Mouse (Mus musculus) regulatory T cell (primary cell): Measurements from ENCODE around the gene Gsap.
"Not testable (repeated sequence)": the region's sequence is repeated elsewhere in the genome, so short reads cannot be mapped to it uniquely, and the experiment has no call there.

Source experiments
- in situ Hi-C: fragments of 300-600 bp; cut with MboI, MseI; formaldehyde crosslinking; loops from one replicate; pipeline ENCODE4 v1.15.1; 2025; ENCODE audit warnings: high pct_unique_total_duplicates

Gsap gene

GRCm38 (mm10) chr5:21314696-21315095 lies 128.6 kb downstream of the Gsap start:
- in situ Hi-C loops: no loop called here

DNA sequence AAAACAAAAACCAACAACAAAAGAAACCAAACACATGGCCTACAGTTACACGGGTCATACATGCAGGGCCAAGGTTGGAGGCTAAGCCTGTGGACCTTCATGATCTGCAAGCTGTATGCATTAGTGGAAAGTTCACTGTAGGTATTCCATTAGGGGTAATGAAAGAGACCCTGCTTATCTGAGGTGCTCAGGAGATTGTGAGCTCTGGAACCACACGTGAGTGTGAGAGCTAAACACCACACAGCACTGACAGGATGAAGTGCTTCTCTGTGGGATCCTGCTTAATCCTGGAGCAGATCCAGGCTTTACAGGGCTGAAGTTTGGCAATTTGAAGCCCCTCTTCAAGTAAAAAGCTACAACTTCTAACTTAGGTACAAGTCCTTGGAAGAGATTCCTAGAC lies 134.1 kb downstream of the Gsap start:
- in situ Hi-C loops: no loop called here

DNA sequence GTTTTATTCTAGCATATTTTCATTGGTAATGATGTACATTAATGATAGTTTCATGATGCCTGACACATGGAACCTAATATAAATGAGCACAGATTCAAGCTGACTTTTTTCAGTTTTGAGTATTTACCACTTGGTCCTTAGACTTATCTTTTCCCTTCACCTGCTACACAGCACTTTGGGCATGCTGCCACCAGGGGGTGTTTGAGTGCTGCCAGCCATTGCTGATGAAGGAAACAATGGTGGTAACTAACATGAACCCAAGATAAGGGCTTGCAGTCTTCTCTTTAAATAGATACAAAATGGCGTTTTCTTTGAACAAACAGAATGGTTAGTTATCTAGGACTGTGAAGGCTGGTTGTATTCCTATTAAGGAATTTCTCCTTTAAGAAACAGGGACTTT lies 140.4 kb downstream of the Gsap start:
- in situ Hi-C loops: no loop called here

DNA sequence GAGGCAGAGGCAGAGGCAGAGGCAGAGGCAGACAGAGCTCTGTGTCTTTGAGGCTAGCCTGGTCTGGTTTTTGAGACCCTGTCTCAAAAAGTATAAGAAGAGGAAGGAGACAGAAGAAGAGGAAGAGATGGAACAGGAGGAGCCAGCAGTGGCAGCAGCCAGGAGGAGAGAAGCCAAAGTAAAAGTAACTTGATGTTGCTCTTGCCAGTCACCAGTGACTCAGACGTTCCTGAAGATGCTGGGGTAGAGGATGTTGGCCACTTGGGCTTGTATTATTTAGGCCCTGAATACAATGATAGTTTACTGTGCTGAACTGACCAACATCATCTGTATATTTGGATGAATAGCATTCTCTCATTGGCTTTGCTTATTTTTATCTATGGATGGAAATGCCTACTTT lies 142.5 kb downstream of the Gsap start:
- in situ Hi-C loops: no loop called here

- in situ Hi-C loops: loop anchor here (5.0 kb wide), 3 partner anchors 47 to 257 kb away; partner anchors contain the start of genes Ccdc146 and Fam185a
Observed at GRCm38 (mm10) chr5:21329672-21330665, 143.9 kb downstream of the Gsap start.

- in situ Hi-C loops: loop anchor here (5.0 kb wide), 3 partner anchors 46 to 256 kb away; partner anchors contain the start of genes Ccdc146 and Fam185a
Observed at GRCm38 (mm10) chr5:21331656-21332055, 145.6 kb downstream of the Gsap start.

DNA sequence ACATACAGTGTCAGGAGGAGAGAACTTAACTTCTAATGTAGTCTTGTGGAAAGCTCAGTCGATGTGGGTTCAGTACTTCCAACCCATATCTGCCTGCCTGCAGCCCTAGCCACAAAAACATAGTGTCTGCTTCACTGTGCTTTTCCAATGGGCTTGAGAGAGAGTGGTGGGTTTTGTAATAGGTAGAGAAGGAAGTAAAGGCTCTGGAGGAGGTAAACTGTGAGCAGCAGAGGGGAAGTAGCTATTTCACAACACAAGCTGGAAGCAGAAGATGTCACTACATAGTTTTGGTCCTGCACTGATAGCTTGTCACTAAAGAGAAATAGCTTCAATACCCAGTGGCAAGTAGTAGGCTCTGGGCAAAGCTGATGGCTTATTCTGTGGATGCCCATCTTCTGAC lies 146.1 kb downstream of the Gsap start:
- in situ Hi-C loops: loop anchor here (5.0 kb wide), 3 partner anchors 45 to 255 kb away; partner anchors contain the start of genes Ccdc146 and Fam185a

DNA sequence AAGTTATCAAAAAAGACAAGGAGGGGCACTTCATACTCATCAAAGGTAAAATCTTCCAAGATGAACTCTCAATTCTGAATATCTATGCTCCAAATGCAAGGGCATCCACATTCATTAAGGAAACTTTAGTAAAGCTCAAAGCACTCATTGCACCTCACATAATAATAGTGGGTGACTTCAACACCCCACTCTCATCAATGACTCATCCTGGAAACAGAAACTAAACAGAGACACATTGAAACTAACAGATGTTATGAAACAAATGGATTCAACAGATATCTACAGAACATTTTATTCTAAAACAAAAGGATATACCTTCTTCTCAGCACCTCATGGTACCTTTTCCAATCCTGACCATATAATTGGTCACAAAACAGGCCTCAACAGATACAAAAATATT lies 156.2 kb downstream of the Gsap start:
- in situ Hi-C loops: not testable (repeated sequence)

DNA sequence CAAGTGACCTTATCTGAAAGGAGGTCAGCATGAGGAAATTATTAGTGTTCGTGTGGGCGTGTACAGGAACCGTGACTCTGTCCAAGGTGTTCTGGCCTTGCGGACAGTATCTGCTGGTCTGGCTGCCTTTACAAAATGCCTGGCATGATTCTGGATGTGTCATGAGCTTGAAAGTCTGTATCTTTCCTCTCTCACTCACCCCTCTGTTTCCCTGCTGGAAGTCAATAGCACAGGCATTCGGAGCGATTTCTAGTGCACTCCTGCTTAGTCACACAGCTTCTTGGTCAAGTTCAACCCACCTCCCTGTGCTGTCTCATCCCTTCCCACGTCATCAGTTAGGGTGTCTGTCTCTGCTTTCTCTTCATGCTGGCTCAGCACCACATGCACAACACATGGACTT lies 162.3 kb downstream of the Gsap start:
- in situ Hi-C loops: no loop called here

DNA sequence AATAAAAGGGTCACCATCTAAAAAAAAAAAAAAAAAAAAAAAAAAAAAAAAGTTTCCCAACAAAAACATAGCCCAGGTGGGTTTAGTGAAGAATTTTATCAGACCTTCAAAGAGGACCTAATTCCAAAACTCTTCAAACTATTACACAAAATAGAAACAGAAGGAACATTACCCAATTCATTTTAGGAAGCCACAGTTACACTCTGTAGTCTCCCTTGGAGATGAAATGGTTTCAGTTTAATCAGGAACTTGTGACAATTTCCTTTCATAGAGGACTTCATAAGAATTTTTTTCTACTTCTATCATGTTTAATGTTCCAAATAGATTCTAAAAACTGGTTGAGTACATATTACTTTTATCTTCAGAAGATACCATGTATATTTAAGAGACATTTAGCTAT lies 165.6 kb downstream of the Gsap start:
- in situ Hi-C loops: no loop called here

GRCm38 (mm10) chr5:21358648-21359047 lies 172.6 kb downstream of the Gsap start:
- in situ Hi-C loops: no loop called here

- in situ Hi-C loops: no loop called here
Observed at GRCm38 (mm10) chr5:21363343-21363742, 177.3 kb downstream of the Gsap start.
